Mouse (Mus musculus) left cerebral cortex, postnatal 36 days (tissue): ENCODE data around the gene Ndufs2. TPM values are rescaled to one million over a fixed set of nuclear protein-coding genes. Genes with fewer than 3 reads are reported as not detected.
A peak's percentile ranks its signal among the peaks of the same experiment; 100 is the strongest.
"Not testable (repeated sequence)": the region's sequence is repeated elsewhere in the genome, so short reads cannot be mapped to it uniquely, and the experiment has no call there.

ENCODE experiments used
- DNase-seq, 2 experiments: peaks; one replicate each; pipeline ENCODE4 v3.0.0; 2021 to 2022; ENCODE audit warnings: low spot score in 2 of 2, mixed read lengths in 1 of 2
- intact Hi-C: fragments of 180-260 bp; cut with DNase I; formaldehyde crosslinking; loops from one replicate; pipeline ENCODE4 v1.15.1; 2025
- total RNA-seq, 2 experiments: library from RNA; stranded (reverse); gene quantifications; 2 replicates each; pipeline ENCODE4 v1.2.3; 2021

The Ndufs2 gene
- total RNA-seq, 2 experiments from 2014 or later = 252 to 309 TPM

GRCm38 (mm10) chr1:171260316-171260715, 9.1 kb upstream of the Ndufs2 start:
- intact Hi-C loops = no loop called here
- DNase-seq = no peak

DNA sequence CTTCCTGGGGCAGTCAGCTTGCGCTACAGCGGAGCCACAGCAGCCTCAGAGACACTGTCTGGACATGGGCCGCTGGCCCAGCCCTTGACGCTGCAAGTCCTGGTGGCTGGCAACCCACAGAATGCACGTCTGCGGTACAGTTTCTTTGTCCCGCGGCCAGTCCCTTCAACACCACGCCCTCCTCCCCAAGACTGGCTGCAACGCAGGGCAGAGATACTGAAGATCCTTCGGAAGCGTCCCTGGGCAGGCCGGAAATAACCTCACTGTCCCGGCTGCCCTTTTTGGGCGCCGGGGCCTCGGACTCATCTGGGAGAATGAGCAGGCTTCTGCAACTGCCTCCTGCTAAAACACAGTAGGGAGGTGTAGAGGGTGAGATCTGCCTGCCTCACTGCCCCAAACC, 7.7 kb upstream of the Ndufs2 start:
- DNase-seq = no peak
- intact Hi-C loops = loop anchor here (10.0 kb wide), 1 partner anchor 144 kb away; the partner anchor contains the start of gene Cfap126

DNA sequence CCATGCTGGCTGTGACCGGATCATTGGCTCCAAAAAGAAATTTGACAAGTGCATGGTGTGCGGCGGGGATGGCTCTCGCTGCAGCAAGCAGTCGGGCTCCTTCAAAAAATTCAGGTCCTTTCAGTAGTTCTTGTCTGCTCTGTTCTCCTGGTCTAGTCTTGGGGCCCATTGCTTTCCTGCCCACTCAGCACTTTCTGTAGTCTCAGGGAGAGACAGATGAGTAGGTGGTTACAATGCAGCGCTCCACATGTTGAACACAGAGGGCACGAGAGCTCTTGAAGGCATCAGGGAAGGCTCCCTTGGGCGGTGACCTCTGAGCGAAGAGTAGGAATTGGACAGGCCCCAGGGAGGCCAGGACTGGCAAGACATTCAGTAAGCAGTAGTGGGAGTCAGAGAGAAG, 6.6 kb upstream of the Ndufs2 start:
- intact Hi-C loops = loop anchor here (10.0 kb wide), 1 partner anchor 143 kb away; the partner anchor contains the start of gene Cfap126
- DNase-seq = no peak

DNA sequence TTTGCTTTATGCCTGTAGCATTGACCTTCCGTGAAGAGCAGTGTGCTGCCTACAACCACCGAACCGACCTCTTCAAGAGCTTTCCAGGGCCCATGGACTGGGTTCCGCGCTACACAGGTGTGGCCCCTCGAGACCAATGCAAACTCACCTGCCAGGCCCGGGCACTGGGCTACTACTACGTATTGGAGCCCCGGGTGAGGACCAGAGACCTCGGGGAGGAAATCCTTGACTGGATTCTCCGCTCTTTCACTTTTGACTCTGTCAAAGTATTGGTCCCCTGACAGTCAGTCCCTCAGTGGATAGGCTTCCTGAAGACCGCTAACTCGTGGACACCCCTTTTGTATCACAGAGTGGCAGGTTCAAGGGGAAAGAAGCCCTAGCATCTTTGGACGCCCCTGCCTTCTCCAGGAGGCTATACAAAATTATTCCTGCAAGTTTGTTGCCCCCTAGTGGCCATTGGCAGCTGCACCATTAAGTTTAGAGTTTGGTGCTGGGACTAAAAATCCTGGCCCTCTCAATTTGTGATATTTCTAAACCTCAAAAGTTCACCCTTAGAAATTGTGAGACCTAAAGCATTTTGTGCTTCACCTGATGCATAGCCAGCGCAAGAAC, 5.9 kb upstream of the Ndufs2 start:
- DNase-seq = peak in 1 of 2 experiments; percentile 48
- intact Hi-C loops = loop anchor here (10.0 kb wide), 1 partner anchor 142 kb away; the partner anchor contains the start of gene Cfap126

DNA sequence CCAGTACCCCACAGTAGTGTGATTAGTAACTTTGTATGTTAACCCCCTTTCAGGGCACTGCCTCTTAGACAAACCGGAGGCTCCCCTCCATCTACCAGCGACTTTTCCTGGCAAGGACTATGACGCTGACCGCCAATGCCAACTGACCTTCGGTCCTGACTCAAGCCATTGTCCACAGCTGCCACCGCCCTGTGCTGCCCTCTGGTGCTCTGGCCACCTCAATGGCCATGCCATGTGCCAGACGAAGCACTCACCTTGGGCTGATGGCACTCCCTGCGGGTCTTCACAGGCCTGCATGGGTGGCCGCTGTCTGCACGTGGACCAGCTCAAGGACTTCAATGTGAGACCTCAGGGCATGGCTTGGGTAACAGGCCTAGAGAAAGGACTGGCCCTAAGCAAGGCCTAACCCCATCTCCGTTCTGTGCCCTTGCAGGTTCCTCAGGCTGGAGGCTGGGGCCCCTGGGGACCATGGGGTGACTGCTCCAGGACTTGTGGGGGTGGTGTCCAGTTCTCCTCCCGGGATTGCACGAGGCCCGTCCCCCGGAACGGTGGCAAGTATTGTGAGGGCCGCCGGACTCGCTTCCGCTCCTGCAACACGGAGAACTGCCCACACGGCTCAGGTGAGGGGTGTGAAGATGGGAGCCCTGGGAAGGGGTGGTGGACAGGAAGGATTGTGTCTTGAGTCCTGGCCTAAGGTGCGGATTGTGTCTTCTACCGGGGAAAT, 5.1 kb upstream of the Ndufs2 start:
- no peak for DNase-seq
- intact Hi-C loops = loop anchor here (10.0 kb wide), 1 partner anchor 141 kb away; the partner anchor contains the start of gene Cfap126

GRCm38 (mm10) chr1:171252415-171252814, 1.2 kb upstream of the Ndufs2 start:
- intact Hi-C loops = loop anchor here (10.0 kb wide), 1 partner anchor 138 kb away; the partner anchor contains the start of gene Cfap126
- DNase-seq = no peak

DNA sequence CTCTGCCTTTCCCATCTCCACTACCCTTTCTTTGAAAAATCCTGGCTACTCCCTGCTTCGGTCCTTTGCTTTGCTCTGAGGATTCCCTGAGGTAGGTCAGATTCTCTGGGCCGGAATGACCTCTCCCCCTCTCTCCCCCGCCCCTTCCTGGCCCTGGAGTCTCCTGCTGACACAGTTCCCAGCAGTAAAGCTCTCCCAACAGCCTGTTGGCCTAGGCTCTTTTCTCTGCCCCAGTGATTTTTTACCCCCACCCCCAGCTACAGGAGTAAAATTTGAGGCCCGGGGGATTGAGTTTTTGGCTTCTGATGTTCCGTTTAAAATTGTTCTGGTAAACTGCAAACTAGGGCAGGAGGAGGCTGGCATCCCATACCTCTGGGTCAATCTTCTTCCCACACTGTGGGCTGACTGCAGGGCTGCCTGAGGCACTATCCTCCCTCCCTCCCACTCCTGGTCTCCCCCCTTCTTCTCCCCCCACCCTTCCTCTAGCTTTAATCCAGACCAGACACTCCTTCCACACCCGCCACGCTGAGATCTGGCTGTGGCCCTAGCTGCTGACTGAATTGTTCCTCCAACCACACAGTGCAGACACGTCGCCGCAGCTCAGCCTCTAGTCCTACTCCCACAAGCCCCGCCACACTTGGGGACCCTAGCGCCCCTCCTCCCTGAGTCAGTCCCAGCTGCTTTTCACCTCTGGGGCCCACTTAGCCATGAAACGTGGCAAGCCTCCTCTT, 571 bp upstream of the Ndufs2 start:
- intact Hi-C loops = loop anchor here (10.0 kb wide), 1 partner anchor 137 kb away; the partner anchor contains the start of gene Cfap126
- no peak for DNase-seq

DNA sequence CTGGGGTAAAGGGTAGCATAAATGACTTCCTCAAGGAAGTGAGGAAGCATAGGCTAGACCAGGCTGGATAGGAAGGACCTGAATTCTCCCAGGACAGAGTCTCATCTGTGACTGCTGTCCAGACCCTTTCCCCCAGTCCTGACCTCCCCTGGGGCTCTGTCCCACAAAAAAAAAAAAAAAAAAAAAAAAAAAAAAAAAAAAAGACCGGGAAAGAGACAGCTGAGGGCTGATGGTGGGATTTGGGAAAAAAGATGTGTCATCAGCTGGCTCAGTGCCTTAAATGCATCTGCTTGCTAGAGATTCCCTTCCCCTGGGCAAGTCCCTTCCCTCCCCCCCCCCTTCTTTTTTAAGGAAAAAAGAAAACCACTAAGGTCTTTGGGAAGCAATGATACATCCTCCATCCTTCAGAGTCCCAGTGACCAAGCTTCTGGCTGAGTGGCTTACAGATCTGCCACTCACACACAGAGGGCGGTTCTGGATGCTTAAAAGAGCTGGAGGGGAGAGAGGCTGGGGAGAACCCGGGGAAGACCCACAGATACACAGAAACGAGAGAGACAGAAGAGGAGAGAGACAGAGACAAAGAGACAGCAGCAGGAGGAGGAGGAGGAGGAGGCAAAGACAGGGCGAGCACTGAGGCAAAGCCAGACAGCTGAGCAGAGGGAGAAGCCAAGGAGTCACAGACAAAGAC, 1.1 kb downstream of the Ndufs2 start, which contains the start of gene Adamts4:
Adamts4 (plus strand) TSS at position 509 of the 688 bp plus-strand sequence.
- peak in 1 of 2 experiments; percentile 34 for DNase-seq
- intact Hi-C loops = loop anchor here (10.0 kb wide), 1 partner anchor 135 kb away; the partner anchor contains the start of gene Cfap126

- intact Hi-C loops = no loop called here
- DNase-seq = no peak
Observed at GRCm38 (mm10) chr1:171248386-171249226, 2.6 kb downstream of the Ndufs2 start.

GRCm38 (mm10) chr1:171247916-171248315, 3.3 kb downstream of the Ndufs2 start:
- intact Hi-C loops = no loop called here
- no peak for DNase-seq

DNA sequence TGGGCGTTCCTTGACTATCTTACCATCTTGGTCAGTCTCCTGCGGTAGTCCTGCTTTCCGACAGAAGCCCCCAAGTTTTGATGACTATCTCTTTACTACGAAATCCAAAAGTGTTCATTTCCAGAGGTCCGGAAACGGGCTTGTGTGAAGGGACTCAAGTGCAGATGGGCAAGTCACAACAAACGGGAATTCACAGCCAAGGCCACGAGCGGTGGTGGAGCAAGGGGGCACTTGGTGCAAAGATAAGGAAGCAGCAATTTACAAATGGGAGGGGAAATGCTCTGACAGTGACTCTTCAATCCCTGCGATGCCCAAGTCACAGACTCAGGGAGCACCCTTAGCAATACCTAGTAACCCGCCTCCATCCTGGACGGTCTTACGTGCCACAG, 3.7 kb downstream of the Ndufs2 start:
- no peak for DNase-seq
- intact Hi-C loops = no loop called here

DNA sequence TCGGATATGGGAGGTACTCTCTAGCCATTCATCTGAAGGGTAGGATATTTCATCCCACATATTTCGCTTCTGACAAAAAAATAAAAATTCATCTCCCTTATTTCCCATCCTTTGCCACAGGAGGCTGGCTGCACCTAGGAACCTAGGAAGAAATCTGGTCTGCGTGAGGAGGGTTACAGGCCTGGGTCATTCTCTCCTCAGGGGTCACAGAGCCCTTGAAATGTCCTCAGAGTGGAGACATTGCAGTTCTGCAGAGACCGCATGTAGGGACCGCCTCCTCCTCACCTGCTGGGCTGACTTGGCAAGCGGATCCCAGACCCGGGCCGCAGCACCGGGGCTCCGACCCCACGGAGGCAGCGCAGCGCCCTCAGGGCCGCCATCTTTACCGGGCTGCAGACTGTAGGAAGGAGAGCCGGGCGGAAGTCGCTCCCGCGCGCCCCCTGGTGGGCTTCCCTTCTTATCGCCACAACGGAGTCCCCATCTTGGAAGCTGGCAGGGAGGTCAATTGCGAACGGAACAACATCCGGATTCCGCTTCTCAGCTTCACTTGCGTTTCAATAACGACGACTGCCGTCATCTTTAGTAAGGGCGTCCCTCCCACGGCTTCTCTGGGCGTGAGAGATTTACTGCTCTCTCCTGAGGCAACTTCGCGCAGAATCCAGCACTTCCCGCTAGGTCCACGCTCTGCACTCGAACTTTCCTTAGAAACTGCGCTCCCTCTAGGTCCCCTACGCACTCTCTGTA, 4.3 kb downstream of the Ndufs2 start:
- intact Hi-C loops = no loop called here
- peak; percentile 97 to 98 for DNase-seq

DNA sequence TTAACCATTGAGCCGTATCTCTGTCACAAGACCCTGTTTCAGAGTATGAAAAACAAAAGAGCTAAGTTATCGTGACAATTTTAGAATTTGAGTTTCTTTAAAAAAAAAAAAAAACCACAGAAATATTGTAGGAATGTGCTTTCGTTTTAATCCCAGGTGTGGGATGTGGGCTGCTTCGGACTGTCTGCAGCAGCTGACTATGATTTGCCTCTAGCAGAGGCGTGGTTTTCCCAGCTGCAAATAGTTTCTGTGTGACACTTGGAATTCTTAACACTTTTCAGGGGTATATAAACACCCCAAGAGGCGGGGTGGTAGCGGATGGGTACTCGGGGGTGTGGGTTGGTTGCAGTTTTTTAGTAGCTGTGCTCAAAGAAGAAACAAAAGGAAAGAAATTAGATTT, 5.8 kb downstream of the Ndufs2 start:
- intact Hi-C loops = no loop called here
- no peak for DNase-seq

DNA sequence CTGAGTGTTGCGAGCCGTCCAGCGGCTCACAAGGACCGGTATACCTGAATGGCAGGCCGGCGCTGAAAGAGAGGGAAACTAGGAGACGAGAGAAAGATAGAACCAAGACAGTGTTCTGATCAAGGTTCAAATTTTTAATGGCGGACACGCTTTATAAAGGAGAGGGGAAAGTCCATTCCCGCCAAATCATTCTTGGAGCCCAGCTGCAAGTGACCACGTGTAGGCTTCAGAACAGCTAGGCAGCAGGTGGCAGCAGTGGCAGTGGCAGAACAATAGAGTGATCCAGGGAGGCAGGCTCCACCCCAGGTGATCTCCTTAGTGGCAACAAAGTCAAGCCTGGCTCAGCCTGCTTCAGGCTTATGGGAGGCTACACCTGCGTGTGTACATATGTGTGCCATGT, 9.2 kb downstream of the Ndufs2 start:
- intact Hi-C loops, DNase-seq: not testable (repeated sequence)

DNA sequence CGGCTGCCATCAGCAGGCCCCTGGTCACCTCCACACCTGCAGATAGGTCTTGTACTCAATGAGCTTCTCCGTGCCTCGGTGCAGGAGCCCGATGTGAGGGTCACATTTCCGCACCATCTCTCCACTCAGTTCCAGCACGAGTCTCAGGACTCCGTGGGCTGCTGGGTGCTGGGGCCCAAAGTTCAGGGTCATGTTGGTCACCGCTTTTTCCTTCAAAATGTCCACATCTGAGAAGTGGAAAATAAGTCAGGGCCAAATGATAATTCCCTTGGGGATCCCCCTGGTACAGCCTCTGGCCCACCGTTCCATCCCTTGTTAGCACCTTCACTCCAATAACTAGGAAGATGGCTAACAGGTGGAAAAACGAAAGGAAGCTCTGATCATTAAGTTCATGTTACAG, 10.3 kb downstream of the Ndufs2 start:
- intact Hi-C loops = no loop called here
- DNase-seq = no peak

DNA sequence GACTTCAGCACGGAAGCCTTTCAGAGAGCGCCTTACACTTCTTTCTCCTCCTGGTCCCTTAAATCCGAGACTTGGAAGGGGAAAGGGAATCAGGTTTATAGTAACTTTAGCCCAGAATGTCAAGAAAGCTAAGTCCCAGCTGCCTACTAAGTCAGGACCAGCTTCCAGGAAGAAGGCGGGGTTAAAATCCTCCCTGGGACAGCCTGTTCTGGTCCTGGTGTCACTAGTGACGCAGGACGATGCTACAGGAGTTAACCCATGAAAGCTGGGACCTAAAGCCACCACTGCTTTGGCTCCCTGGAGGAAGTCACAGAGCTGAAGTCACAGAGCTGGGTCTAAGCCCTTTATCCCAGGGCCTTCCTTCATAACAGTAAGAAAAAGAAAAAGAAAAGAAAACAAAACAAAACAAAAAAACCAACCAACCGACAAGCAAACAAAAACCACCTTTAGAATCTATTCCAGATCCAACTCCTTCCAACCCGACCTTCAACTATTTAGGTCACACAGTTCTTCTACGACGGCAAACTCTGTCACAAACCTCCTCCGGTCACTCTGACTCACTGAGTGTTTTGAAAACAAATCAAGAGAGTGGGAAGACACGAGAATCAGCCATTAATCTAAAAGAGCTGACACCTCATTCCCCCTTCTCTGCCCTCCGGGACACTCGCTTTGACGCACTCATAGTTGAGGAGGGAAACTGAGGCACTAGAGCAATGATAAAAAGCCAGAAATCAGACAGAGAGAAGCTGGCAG, 11.0 kb downstream of the Ndufs2 start:
- no peak for DNase-seq
- intact Hi-C loops = no loop called here

DNA sequence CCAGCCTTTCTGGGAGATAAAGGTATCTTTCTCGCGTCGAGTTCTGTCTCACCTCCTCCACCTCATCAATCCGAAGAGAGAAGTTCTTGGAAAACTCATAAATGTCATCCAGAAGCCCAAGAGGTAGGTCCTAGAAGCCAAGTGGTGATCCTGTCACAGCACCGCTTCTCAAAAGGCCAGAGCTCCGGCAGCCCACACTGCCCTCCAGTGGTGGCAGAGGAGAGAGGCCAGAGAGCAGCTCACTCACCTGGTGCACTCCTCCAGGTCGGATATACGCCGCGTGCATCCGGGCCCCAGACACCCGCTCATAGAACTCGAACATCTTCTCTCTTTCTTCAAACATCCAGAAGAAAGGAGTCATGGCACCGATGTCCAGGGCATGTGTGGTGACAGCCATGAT, 12.7 kb downstream of the Ndufs2 start:
- DNase-seq = peak in 1 of 2 experiments; percentile 29
- intact Hi-C loops = no loop called here
